Mouse (Mus musculus): ENCODE measurements around the gene Sestd1. TPM values are rescaled to one million over a fixed set of nuclear protein-coding genes. Genes with fewer than 3 reads are reported as not detected.

Sestd1 gene
- polyA plus RNA-seq, 1 experiment = 0.04 TPM

DNA sequence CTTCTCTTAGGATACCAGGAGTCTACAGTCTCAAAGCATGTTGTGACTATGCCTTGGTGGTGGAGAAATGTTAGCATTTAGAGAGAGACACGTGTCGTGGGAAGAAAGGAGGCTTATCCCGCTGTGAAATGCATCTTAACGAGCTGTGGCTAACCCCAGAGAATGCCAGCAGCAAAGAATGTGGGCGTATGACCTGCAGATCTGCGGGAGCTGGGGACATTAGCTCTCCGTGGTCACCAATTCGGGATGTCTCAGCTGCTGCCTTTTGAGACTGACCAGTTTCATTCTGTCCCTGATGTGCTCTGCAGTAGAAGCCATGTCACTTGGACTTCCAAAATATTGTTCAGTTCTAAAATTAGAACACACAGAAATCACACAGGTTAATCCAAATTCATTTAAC is 93.5 kb downstream of the Sestd1 start:
- H3K27me3 ChIP-seq (replicated peaks) = no peaks in the 10 kb centered on the region
- no peak for TF ChIP-seq FLI1 (IDR thresholded peaks at IDR 0.05; ENCODE audit: low read length)
- no peak for TF ChIP-seq GATA1 (IDR thresholded peaks at IDR 0.05; ENCODE audit: borderline replicate concordance, low read length)
- H3K36me3 ChIP-seq (replicated peaks; ENCODE audit: low read length) = no peaks in the 10 kb centered on the region
- H3K9me3 ChIP-seq = no peaks in the 10 kb centered on the region
- no peaks in the 10 kb centered on the region for H3K4me1 ChIP-seq
- no peak overlapping the region for H3K4me3 ChIP-seq (replicated peaks)

GRCm38 (mm10) chr2:77184049-77184571 is 96.3 kb downstream of the Sestd1 start:
- no peaks in the 10 kb centered on the region for H3K9me3 ChIP-seq
- TF ChIP-seq GATA1 (IDR thresholded peaks at IDR 0.05; ENCODE audit: borderline replicate concordance, low read length) (no peak), FLI1 (IDR thresholded peaks at IDR 0.05; ENCODE audit: low read length) (no peak)
- no peaks in the 10 kb centered on the region for H3K36me3 ChIP-seq (replicated peaks; ENCODE audit: low read length)
- no peaks in the 10 kb centered on the region for H3K27me3 ChIP-seq (replicated peaks)
- no peaks in the 10 kb centered on the region for H3K4me1 ChIP-seq
- H3K4me3 ChIP-seq (replicated peaks) = no peak overlapping the region

GRCm38 (mm10) chr2:77183646-77184045 is 96.7 kb downstream of the Sestd1 start:
- Histone ChIP-seq H3K4me3 (replicated peaks) (no peak overlapping the region), H3K4me1 (no peaks in the 10 kb centered on the region)
- TF ChIP-seq FLI1 (IDR thresholded peaks at IDR 0.05; ENCODE audit: low read length) (no peak), GATA1 (IDR thresholded peaks at IDR 0.05; ENCODE audit: borderline replicate concordance, low read length) (no peak)

GRCm38 (mm10) chr2:77182996-77183380 is 97.4 kb downstream of the Sestd1 start:
- Histone ChIP-seq H3K27me3 (replicated peaks) (no peaks in the 10 kb centered on the region), H3K36me3 (replicated peaks; ENCODE audit: low read length) (no peaks in the 10 kb centered on the region), H3K9me3 (no peaks in the 10 kb centered on the region), H3K4me1 (no peaks in the 10 kb centered on the region), H3K4me3 (replicated peaks) (no peak overlapping the region)
- TF ChIP-seq GATA1 (IDR thresholded peaks at IDR 0.05; ENCODE audit: borderline replicate concordance, low read length) (no peak), FLI1 (IDR thresholded peaks at IDR 0.05; ENCODE audit: low read length) (no peak)

More at GRCm38 (mm10) chr2:77183646-77184045, 96.7 kb downstream of the Sestd1 start:
- Histone ChIP-seq H3K36me3 (replicated peaks; ENCODE audit: low read length) (no peaks in the 10 kb centered on the region), H3K9me3 (no peaks in the 10 kb centered on the region), H3K27me3 (replicated peaks) (no peaks in the 10 kb centered on the region)

DNA sequence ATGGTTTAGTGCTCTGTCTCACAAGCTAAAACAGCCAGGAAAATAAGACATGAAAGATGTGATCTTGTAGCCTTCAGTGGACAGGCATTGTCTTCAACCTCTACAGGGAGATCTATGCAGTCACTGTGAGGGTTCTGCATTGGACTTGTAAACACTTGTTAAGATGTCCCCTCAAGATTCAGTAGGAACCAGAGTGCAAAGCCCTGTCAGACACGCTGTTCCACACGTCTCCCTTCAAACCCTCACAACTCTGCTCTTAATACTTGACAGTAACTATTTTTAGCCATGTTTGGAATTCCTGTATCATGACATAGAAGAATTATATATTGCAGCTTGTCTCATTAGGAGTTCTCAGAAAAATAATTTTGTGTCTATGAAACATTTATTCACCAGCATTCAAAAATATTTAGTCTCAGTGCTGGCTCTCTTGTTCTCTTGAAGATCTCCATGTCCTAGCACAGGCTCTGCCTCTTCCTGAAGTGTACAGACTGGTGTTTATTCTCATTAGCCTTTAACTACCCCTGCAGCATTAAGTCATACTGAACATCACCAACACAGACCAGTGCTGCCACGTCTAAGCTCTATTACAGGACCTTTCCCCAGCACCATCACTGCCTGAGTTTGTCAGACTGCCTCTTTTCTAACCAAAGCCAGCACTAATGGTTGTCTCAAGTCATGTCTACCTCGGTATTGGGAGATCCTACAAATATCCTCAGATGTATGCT is 98.0 kb downstream of the Sestd1 start:
- H3K36me3 ChIP-seq (replicated peaks; ENCODE audit: low read length) = no peaks in the 10 kb centered on the region
- H3K9me3 ChIP-seq = no peaks in the 10 kb centered on the region
- no peak overlapping the region for H3K4me3 ChIP-seq (replicated peaks)
- no peaks in the 10 kb centered on the region for H3K4me1 ChIP-seq
- no peaks in the 10 kb centered on the region for H3K27me3 ChIP-seq (replicated peaks)
- TF ChIP-seq GATA1 (IDR thresholded peaks at IDR 0.05; ENCODE audit: borderline replicate concordance, low read length) (no peak), FLI1 (IDR thresholded peaks at IDR 0.05; ENCODE audit: low read length) (no peak)

- Histone ChIP-seq H3K4me3 (replicated peaks) (no peak overlapping the region), H3K4me1 (no peaks in the 10 kb centered on the region)
Measured at GRCm38 (mm10) chr2:77177472-77177871, 102.9 kb downstream of the Sestd1 start.

DNA sequence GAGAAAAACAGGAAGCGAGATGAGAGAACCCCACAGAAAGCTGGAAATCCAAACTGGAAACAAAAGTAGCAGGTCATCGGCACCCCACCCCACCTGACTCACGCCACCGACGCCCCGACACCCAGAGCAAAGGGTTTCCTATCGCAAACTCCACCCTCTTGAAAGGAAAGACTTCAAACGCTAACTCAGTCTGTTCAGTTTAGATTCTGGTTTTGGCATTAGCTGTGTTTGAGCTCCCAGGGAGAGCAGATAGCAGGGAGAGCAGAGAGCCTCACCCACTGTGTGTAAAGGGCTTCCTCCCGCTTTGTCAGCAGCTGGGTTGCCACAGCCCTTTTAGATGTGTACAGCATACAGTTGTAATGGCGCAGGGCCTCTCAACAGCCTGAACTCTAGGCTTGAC is 104.0 kb downstream of the Sestd1 start:
- no peaks in the 10 kb centered on the region for H3K9me3 ChIP-seq
- TF ChIP-seq FLI1 (IDR thresholded peaks at IDR 0.05; ENCODE audit: low read length) (no peak), GATA1 (IDR thresholded peaks at IDR 0.05; ENCODE audit: borderline replicate concordance, low read length) (no peak)
- H3K4me3 ChIP-seq (replicated peaks) = no peak overlapping the region
- peaks cover 5% of the 10 kb centered on the region for H3K27me3 ChIP-seq (replicated peaks)
- no peaks in the 10 kb centered on the region for H3K4me1 ChIP-seq
- no peaks in the 10 kb centered on the region for H3K36me3 ChIP-seq (replicated peaks; ENCODE audit: low read length)

More at GRCm38 (mm10) chr2:77177472-77177871, 102.9 kb downstream of the Sestd1 start:
- Histone ChIP-seq H3K9me3 (no peaks in the 10 kb centered on the region), H3K27me3 (replicated peaks) (no peaks in the 10 kb centered on the region), H3K36me3 (replicated peaks; ENCODE audit: low read length) (no peaks in the 10 kb centered on the region)
- TF ChIP-seq FLI1 (IDR thresholded peaks at IDR 0.05; ENCODE audit: low read length) (no peak), GATA1 (IDR thresholded peaks at IDR 0.05; ENCODE audit: borderline replicate concordance, low read length) (no peak)

DNA sequence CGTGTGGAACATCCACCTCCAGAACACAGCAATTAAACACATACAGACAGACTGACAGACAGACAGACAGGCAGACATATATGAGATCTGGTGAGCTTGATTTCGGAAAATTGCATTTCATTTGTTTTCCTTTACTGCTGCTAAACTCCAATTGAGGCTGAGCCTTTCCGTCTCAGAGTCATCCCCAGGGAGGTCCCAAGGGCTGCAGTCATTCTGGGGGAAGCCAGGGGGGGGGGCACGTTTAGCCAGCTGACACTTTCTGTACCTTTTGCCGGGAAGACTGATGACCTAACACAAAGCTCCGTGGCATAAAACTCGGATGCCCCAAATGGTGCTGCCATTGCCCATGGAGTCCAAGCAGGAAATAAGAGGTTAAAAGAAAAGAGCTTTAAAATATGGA is 105.0 kb downstream of the Sestd1 start:
- Histone ChIP-seq H3K9me3 (no peaks in the 10 kb centered on the region), H3K4me1 (peaks cover under 1% of the 10 kb centered on the region; the same call in 1 of the 2 replicates), H3K36me3 (replicated peaks; ENCODE audit: low read length) (no peaks in the 10 kb centered on the region), H3K4me3 (replicated peaks) (no peak overlapping the region), H3K27me3 (replicated peaks) (peaks cover 5% of the 10 kb centered on the region)
- TF ChIP-seq GATA1 (IDR thresholded peaks at IDR 0.05; ENCODE audit: borderline replicate concordance, low read length) (no peak), FLI1 (IDR thresholded peaks at IDR 0.05; ENCODE audit: low read length) (no peak)

- Histone ChIP-seq H3K4me3 (replicated peaks) (no peak overlapping the region), H3K9me3 (no peaks in the 10 kb centered on the region), H3K27me3 (replicated peaks) (peaks cover 10% of the 10 kb centered on the region), H3K4me1 (peaks cover 8% of the 10 kb centered on the region), H3K36me3 (replicated peaks; ENCODE audit: low read length) (no peaks in the 10 kb centered on the region)
- no peak for TF ChIP-seq FLI1 (IDR thresholded peaks at IDR 0.05; ENCODE audit: low read length)
- no peak for TF ChIP-seq GATA1 (IDR thresholded peaks at IDR 0.05; ENCODE audit: borderline replicate concordance, low read length)
Measured at GRCm38 (mm10) chr2:77174313-77174712, 106.1 kb downstream of the Sestd1 start.

- TF ChIP-seq FLI1 (IDR thresholded peaks at IDR 0.05; ENCODE audit: low read length) (no peak), GATA1 (IDR thresholded peaks at IDR 0.05; ENCODE audit: borderline replicate concordance, low read length) (no peak)
- Histone ChIP-seq H3K9me3 (no peaks in the 10 kb centered on the region), H3K27me3 (replicated peaks) (peaks cover 10% of the 10 kb centered on the region), H3K4me3 (replicated peaks) (no peak overlapping the region), H3K4me1 (peaks cover 8% of the 10 kb centered on the region), H3K36me3 (replicated peaks; ENCODE audit: low read length) (no peaks in the 10 kb centered on the region)
Measured at GRCm38 (mm10) chr2:77173821-77174220, 106.6 kb downstream of the Sestd1 start.
